Mouse (Mus musculus) myocyte (in vitro differentiated cells): Measurements from ENCODE around the gene Izumo1.

Experiments
- CEBPB ChIP-seq: IDR thresholded peaks from 2 replicates; pipeline ENCODE4 v1.6.1; 2011; ENCODE audit warnings: mild to moderate bottlenecking, moderate library complexity; ENCODE audit not compliant: poor library complexity, insufficient read depth, severe bottlenecking
- E2F4 ChIP-seq: IDR thresholded peaks from one replicate; pipeline ENCODE4 v1.6.1; 2011; ENCODE audit warnings: mild to moderate bottlenecking, control low read depth, moderate library complexity; ENCODE audit not compliant: insufficient read depth
- MAX ChIP-seq: IDR thresholded peaks from one replicate; pipeline ENCODE4 v1.6.1; 2011; ENCODE audit warnings: low read depth, mild to moderate bottlenecking, control low read depth
- MYOG ChIP-seq, 3 experiments: IDR thresholded peaks; one replicate each; pipeline ENCODE4 v1.6.1; 2011; ENCODE audit warnings: control low read depth in 2 of 3, low read depth in 2 of 3, mild to moderate bottlenecking in 2 of 3; ENCODE audit not compliant: insufficient read length in 2 of 3, control insufficient read depth in 1 of 3, insufficient read depth in 1 of 3
- POLR2A ChIP-seq: IDR thresholded peaks from one replicate; pipeline ENCODE4 v1.6.1; 2011; ENCODE audit warnings: low read depth, mild to moderate bottlenecking, control low read depth, moderate library complexity; ENCODE audit not compliant: insufficient read length
- POLR2AphosphoS2 ChIP-seq: IDR thresholded peaks from one replicate; pipeline ENCODE4 v1.6.1; 2011; ENCODE audit warnings: low read depth, control low read depth; ENCODE audit not compliant: insufficient read length
- REST ChIP-seq: IDR thresholded peaks from one replicate; pipeline ENCODE4 v1.6.1; 2011; ENCODE audit warnings: mild to moderate bottlenecking, control low read depth, moderate library complexity; ENCODE audit not compliant: insufficient read depth, insufficient read length
- TCF12 ChIP-seq: IDR thresholded peaks from one replicate; pipeline ENCODE4 v1.6.1; 2011; ENCODE audit warnings: mild to moderate bottlenecking, control low read depth; ENCODE audit not compliant: poor library complexity, insufficient read depth, severe bottlenecking
- TCF3 ChIP-seq: IDR thresholded peaks from one replicate; pipeline ENCODE4 v1.6.1; 2011; ENCODE audit warnings: low read depth, control low read depth; ENCODE audit not compliant: insufficient read length
- USF1 ChIP-seq: IDR thresholded peaks from one replicate; pipeline ENCODE4 v1.6.1; 2011; ENCODE audit warnings: low read depth, mild to moderate bottlenecking, control low read depth, moderate library complexity

DNA sequence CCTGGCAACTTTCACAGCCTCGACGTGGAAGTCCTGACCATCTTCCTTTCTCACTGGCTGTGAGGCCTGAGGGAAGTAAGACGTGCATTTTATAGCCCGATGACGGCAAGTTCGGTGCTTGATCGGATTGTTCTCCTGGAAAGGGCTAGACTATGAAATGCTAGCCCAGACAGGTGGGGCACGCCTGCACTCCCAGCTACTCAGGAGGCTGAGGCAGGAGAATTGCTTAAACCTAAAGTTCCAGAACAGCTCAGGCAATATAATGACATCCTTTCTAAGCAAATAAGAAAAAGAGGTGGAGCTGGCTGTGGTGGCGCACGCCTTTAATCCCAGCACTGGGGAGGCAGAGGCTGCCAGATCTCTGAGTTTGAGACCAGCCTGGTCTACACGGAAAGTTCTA lies 1.9 kb downstream of the Izumo1 start:
- no peak for TF ChIP-seq POLR2A
- no peak for TF ChIP-seq E2F4
- TF ChIP-seq POLR2AphosphoS2: no peak
- TF ChIP-seq REST: no peak
- no peak for TF ChIP-seq CEBPB
- TF ChIP-seq USF1: no peak
- no peak for TF ChIP-seq TCF3
- no peak for TF ChIP-seq MYOG (IDR thresholded peaks at IDR 0.05; ENCODE audit: control insufficient read depth in 1 of 3, insufficient read depth in 1 of 3, insufficient read length in 2 of 3, low read depth in 2 of 3)
- TF ChIP-seq MAX: no peak
- no peak for TF ChIP-seq TCF12
